9 mouse cellular contexts compared by ENCODE assay signal in genomic region chrX:158923081-158923561, GRCm38 (mm10).
A peak's percentile ranks its signal among the peaks of the same experiment; 100 is the strongest.
DNase-seq lines count a peak whose midpoint lies in the region; ATAC-seq and TF ChIP-seq lines count a peak whose summit lies in the region.
"Had no signal": no experiment of that assay in that cellular context is flagged by ENCODE, and none has a peak within 500 bp of the region (broad histone marks: within the 10 kb centered on the region; RNA-seq: fewer than 3 reads in every experiment).

No protein-coding gene starts in this region.

- TF ChIP-seq RAD21 in CH12.LX (IDR thresholded peaks at IDR 0.05; ENCODE audit: low read depth, low read length), result no peak

- in situ Hi-C loops in CH12.LX (cut with MboI; ENCODE audit: low pct_ligation_motif_present, low pct_unique_long_range_greater_than_20kb, low sequenced_read_pairs), result no loop called here

- H3K27ac ChIP-seq in CH12.LX (ENCODE audit: insufficient read depth, low read depth), result no peak overlapping the region
- no peak overlapping the region for H3K27ac ChIP-seq in forebrain, embryonic 10.5 days
- H3K27ac ChIP-seq in midbrain, embryonic 10.5 days (replicated peaks), result no peak overlapping the region
- no peak overlapping the region for H3K27ac ChIP-seq in stomach, embryonic 15.5 days
- H3K27ac ChIP-seq: liver, embryonic 15.5 days had no signal

- TF ChIP-seq EP300 in CH12.LX (IDR thresholded peaks at IDR 0.05; ENCODE audit: low read length), result no peak

- H3K4me3 ChIP-seq in CH12.LX (replicated peaks in 1 of 3; ENCODE audit: low read depth in 2 of 3, low read length in 2 of 3, poor library complexity in 1 of 3), result no peak overlapping the region
- H3K4me3 ChIP-seq in forebrain, embryonic 10.5 days, result peak overlapping the region; percentile 36
- peak overlapping the region; percentile 37 for H3K4me3 ChIP-seq in midbrain, embryonic 10.5 days
- no peak overlapping the region; the same call in 1 of the 2 replicates for H3K4me3 ChIP-seq in stomach, embryonic 15.5 days (replicated peaks)
- H3K4me3 ChIP-seq: liver, embryonic 15.5 days had no signal

- TF ChIP-seq POLR2A in CH12.LX (IDR thresholded peaks at IDR 0.05; ENCODE audit: low read depth, low read length), result no peak

- peak; percentile 28 to 43 for DNase-seq in adrenal gland, adult (ENCODE audit: inconsistent age in 2 of 2, low spot score in 1 of 2)
- DNase-seq in adrenal gland, postnatal 4 days (ENCODE audit: low spot score in 2 of 2), result no peak
- no peak for DNase-seq in CH12.LX (ENCODE audit: extremely low read depth)
- DNase-seq in forebrain, embryonic 10.5 days (ENCODE audit: extremely low spot score, low spot score), result peak; percentile 15
- DNase-seq in kidney, postnatal 10 days, result peak; percentile 3
- peak; percentile 25 for DNase-seq in midbrain, embryonic 10.5 days (ENCODE audit: low spot score)
- DNase-seq in lung, postnatal 25 days (ENCODE audit: low spot score), result no peak

- no peak for TF ChIP-seq CTCF in CH12.LX (conservative IDR thresholded peaks at IDR 0.05 in 1 of 2, IDR thresholded peaks at IDR 0.05 in 1 of 2; ENCODE audit: low read depth in 2 of 2, low read length in 2 of 2)

- no peaks in the 10 kb centered on the region for H3K36me3 ChIP-seq in CH12.LX (replicated peaks in 1 of 2; ENCODE audit: control insufficient read depth in 1 of 2, insufficient read depth in 1 of 2, low read length in 1 of 2)
- no peaks in the 10 kb centered on the region for H3K36me3 ChIP-seq in forebrain, embryonic 10.5 days (replicated peaks)
- no peaks in the 10 kb centered on the region for H3K36me3 ChIP-seq in midbrain, embryonic 10.5 days
- no peaks in the 10 kb centered on the region for H3K36me3 ChIP-seq in stomach, embryonic 15.5 days
- H3K36me3 ChIP-seq: liver, embryonic 15.5 days had no signal

- peaks cover 0 to 7% of the 10 kb centered on the region in 2 experiments; a peak in 1 of 4 replicates for H3K4me1 ChIP-seq in CH12.LX (ENCODE audit: control insufficient read depth in 1 of 2, insufficient read depth in 2 of 2)
- peaks cover 19% of the 10 kb centered on the region for H3K4me1 ChIP-seq in forebrain, embryonic 10.5 days
- H3K4me1 ChIP-seq in midbrain, embryonic 10.5 days, result peaks cover 19% of the 10 kb centered on the region
- H3K4me1 ChIP-seq in stomach, embryonic 15.5 days, result no peaks in the 10 kb centered on the region
- H3K4me1 ChIP-seq: liver, embryonic 15.5 days had no signal

- dilution Hi-C loops in CH12.LX (cut with MboI; ENCODE audit: extremely low pct_ligation_motif_present, extremely low pct_unique_long_range_greater_than_20kb, low sequenced_read_pairs), result no loop called here

- peak overlapping the region; percentile 56; the same call in 1 of the 2 replicates for H3K4me2 ChIP-seq in CH12.LX (ENCODE audit: insufficient read depth, low read depth, poor library complexity, severe bottlenecking)
- peak overlapping the region; percentile 39 for H3K4me2 ChIP-seq in stomach, embryonic 15.5 days
- H3K4me2 ChIP-seq: liver, embryonic 15.5 days had no signal

- WGBS in forebrain, embryonic 10.5 days, result 14% methylated on average over 14 of the region's 14 CpGs
- 21% methylated on average over 14 of the region's 14 CpGs for WGBS in midbrain, embryonic 10.5 days
- 19% methylated on average over 14 of the region's 14 CpGs for WGBS in stomach, embryonic 15.5 days

- no peaks in the 10 kb centered on the region for H3K9me3 ChIP-seq in CH12.LX (replicated peaks; ENCODE audit: low read length)
- no peaks in the 10 kb centered on the region for H3K9me3 ChIP-seq in forebrain, embryonic 10.5 days
- H3K9me3 ChIP-seq in midbrain, embryonic 10.5 days (replicated peaks), result no peaks in the 10 kb centered on the region
- no peaks in the 10 kb centered on the region for H3K9me3 ChIP-seq in stomach, embryonic 15.5 days
- H3K9me3 ChIP-seq: liver, embryonic 15.5 days had no signal

- ATAC-seq in stomach, embryonic 15.5 days (ENCODE audit: insufficient read depth, low FRiP score, low read depth), result peak; percentile 14; the same call in 1 of the 2 replicates

- no peaks in the 10 kb centered on the region for H3K79me2 ChIP-seq in CH12.LX (replicated peaks; ENCODE audit: control insufficient read depth, extremely low read depth, insufficient read depth, poor library complexity, severe bottlenecking)

- no peak overlapping the region for H3K9ac ChIP-seq in CH12.LX (ENCODE audit: insufficient read depth, low read depth)
- no peak overlapping the region for H3K9ac ChIP-seq in stomach, embryonic 15.5 days
- H3K9ac ChIP-seq: liver, embryonic 15.5 days had no signal

- H3K27me3 ChIP-seq in CH12.LX (replicated peaks), result no peaks in the 10 kb centered on the region
- peaks cover 54% of the 10 kb centered on the region for H3K27me3 ChIP-seq in forebrain, embryonic 10.5 days (ENCODE audit: poor library complexity, severe bottlenecking)
- peaks cover 59% of the 10 kb centered on the region for H3K27me3 ChIP-seq in midbrain, embryonic 10.5 days (ENCODE audit: low read depth, poor library complexity, severe bottlenecking)
- H3K27me3 ChIP-seq in stomach, embryonic 15.5 days (replicated peaks), result no peaks in the 10 kb centered on the region

TF ChIP-seq in CH12.LX, 34 proteins besides CTCF, POLR2A, EP300 and RAD21:
- TF ChIP-seq HCFC1 (IDR thresholded peaks at IDR 0.05; ENCODE audit: low read depth, low read length), result no peak
- TF ChIP-seq IRF4 (IDR thresholded peaks at IDR 0.05; ENCODE audit: low read depth, low read length), result no peak
- no peak for TF ChIP-seq NRF1 (IDR thresholded peaks at IDR 0.05; ENCODE audit: low read depth, low read length)
- no peak for TF ChIP-seq MEF2A (IDR thresholded peaks at IDR 0.05; ENCODE audit: borderline replicate concordance, low read depth, low read length)
- TF ChIP-seq CHD1 (IDR thresholded peaks at IDR 0.05; ENCODE audit: low read depth, low read length), result no peak
- TF ChIP-seq NELFE (IDR thresholded peaks at IDR 0.05; ENCODE audit: low read depth, low read length), result no peak
- TF ChIP-seq TBP (conservative IDR thresholded peaks at IDR 0.05; ENCODE audit: low read depth, low read length), result no peak
- TF ChIP-seq KAT2A (IDR thresholded peaks at IDR 0.05; ENCODE audit: insufficient replicate concordance, low read length), result no peak
- TF ChIP-seq GABPA (IDR thresholded peaks at IDR 0.05; ENCODE audit: insufficient replicate concordance, low read depth, low read length), result no peak
- TF ChIP-seq TCF12 (IDR thresholded peaks at IDR 0.05; ENCODE audit: low read depth, low read length), result no peak
- no peak for TF ChIP-seq JUN (IDR thresholded peaks at IDR 0.05; ENCODE audit: insufficient read depth, low read depth, low read length)
- no peak for TF ChIP-seq USF2 (conservative IDR thresholded peaks at IDR 0.05; ENCODE audit: low read depth, low read length)
- no peak for TF ChIP-seq ZKSCAN1 (IDR thresholded peaks at IDR 0.05; ENCODE audit: borderline replicate concordance, low read depth, low read length)
- TF ChIP-seq SIN3A (IDR thresholded peaks at IDR 0.05; ENCODE audit: low read length), result no peak

Comparison
In these comparisons a context has a peak if more than half of its experiments do, and no peak if none do; other contexts are left out.
1. DNase-seq: peak in adrenal gland, adult (2 of 2), forebrain, embryonic 10.5 days (single experiment), kidney, postnatal 10 days (single experiment) and midbrain, embryonic 10.5 days (single experiment); none in adrenal gland, postnatal 4 days (0 of 2), CH12.LX (single experiment) and lung, postnatal 25 days (single experiment).
2. H3K4me3 ChIP-seq: peak in forebrain, embryonic 10.5 days (single experiment) and midbrain, embryonic 10.5 days (single experiment); none in CH12.LX (0 of 3) and stomach, embryonic 15.5 days (single experiment).